Mouse (Mus musculus) lung, postnatal 10 days (tissue): Measurements from ENCODE around the gene Slc16a7.

Experiments
- DNase-seq: peaks from one replicate; pipeline ENCODE4 v3.0.0; 2021

The Slc16a7 gene

GRCm38 (mm10) chr10:125177782-125178181 is 211.5 kb downstream of the Slc16a7 start:
- DNase-seq, result no peak

- DNase-seq, result no peak
Observed at GRCm38 (mm10) chr10:125175013-125175650, 214.1 kb downstream of the Slc16a7 start.

GRCm38 (mm10) chr10:125171625-125172024 is 217.6 kb downstream of the Slc16a7 start:
- DNase-seq, result no peak

DNA sequence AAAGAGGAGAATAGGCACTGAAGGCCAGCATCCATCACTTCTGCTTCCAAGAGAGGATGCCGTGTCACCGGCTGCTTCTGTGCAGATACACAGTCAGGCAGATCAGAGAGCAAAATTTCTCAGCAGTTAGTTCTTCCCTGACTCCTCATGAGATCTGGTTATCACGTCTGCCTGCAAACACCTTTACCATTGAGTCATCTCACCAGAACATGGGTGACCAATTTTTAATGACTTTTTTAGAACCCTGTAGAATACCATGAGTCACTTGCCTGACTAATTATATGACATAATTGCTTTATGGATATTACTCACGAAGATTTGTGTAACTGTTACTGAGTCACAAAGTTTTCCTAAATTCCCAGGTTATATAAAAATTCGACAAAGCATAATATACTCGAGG is 218.1 kb downstream of the Slc16a7 start:
- no peak for DNase-seq
